Mouse (Mus musculus): ENCODE results near the gene Sae1.
"Not testable (repeated sequence)": the region's sequence is repeated elsewhere in the genome, so short reads cannot be mapped to it uniquely, and the experiment has no call there.

Sae1 gene

DNA sequence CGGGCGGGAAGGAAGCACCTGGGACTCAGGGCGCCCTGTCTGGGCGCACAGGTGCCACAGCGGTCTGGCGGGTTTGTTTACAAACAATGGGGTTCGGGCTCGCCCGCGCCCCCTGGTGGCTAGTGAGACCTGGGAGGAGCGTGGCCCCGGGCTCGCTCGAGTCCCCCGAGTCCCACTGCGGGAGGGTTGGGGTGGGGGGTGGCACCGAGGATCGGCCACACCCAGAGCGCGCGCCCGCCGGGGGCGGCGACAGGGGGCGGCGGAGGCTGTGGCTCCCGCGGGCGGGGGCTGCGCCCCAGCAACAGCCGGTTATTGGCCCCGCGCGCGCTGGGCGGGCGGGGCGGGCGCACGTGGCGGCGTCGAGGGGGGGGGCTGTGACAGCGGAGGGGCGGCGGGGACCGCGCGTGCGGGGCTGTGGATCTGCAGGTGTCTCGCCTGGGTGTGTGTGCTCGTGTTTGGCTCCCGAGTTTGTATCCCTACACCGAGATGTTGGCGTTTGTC is 77.5 kb downstream of the Sae1 start:
- DNase-seq (ENCODE audit: low spot score in 2 of 2): peak; percentile 70 to 84

- DNase-seq (ENCODE audit: low spot score in 2 of 2): peak; percentile 80 to 85
Measured at GRCm38 (mm10) chr7:16309318-16310019, 78.1 kb downstream of the Sae1 start.

DNA sequence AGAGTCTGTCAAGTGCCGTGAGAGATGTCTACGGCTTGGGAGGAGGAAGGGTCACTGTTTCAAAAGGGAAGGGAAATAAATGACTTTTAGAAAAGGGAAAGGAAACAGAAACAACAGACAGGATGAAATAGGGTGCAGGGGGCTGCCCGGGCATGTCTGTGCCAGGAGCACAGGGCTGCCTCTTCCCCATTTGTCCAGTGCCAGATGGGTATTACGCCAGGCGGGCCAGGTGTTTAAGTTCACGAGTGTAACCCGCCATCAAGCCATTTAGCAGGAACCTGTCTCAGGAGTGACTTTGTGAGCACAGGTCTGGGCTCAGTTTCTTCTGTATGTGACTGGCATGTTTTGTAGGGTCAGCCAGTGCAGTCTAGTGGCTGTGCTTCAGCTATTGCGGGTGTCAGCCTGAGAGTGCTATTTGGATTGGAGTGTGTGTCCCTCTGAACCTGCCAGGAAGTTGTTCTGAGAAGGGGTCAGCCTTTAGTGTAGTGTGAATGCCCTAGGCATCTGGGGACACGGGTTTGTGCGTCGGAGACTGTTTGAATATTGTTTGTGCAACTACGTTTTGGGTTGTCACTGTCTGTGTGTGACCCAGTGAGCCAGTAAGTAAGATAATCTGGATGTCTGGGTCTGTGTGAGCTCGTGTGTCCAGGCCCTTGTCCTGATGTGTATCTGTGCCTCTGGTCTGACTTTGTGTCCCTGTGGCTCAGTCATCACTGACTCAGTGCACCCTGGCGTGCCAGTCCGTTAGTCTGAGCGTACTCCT is 78.9 kb downstream of the Sae1 start:
- DNase-seq (ENCODE audit: low spot score in 2 of 2): no peak

DNA sequence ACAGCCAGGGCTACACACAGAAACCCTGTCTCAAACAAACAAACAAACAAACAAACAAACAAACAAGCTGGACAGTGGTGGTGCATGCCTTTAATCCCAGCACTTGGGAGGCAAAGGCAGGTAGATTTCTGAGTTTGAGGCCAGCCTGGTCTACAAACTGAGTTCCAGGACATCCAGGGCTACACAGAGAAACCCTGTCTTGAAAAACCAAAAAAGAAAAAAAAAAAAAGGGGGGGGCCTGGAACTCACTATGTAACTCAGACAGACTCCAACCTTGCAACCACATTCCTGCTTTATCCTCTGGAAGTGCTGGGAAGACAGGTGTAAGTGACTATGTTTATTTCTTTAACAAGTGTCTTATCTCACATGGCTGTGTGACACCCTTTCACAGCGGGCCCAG is 79.5 kb downstream of the Sae1 start, which contains the start of gene Bbc3:
Gene Bbc3, plus strand, starts transcription at position 301 of the 400 bp plus-strand sequence.
- not testable (repeated sequence) for DNase-seq (ENCODE audit: low spot score in 2 of 2)

DNA sequence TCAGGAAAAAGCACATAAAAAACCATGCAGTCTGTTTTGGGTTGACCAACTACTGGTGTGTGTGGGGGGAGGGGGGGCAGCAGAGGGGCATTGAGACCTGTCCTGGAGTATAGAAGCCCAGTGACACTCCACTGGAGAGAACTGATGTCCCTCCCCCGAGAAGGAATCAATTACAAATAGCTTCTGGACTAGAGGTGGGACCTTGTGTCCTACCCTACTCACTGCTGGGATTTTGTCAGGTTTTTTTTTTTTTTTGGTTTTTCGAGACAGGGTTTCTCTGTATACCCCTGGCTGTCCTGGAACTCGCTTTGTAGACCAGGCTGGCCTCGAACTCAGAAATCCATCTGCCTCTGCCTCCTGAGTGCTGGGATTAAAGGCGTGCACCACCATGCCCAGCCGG is 80.5 kb downstream of the Sae1 start:
- DNase-seq (ENCODE audit: low spot score in 2 of 2): not testable (repeated sequence)

DNA sequence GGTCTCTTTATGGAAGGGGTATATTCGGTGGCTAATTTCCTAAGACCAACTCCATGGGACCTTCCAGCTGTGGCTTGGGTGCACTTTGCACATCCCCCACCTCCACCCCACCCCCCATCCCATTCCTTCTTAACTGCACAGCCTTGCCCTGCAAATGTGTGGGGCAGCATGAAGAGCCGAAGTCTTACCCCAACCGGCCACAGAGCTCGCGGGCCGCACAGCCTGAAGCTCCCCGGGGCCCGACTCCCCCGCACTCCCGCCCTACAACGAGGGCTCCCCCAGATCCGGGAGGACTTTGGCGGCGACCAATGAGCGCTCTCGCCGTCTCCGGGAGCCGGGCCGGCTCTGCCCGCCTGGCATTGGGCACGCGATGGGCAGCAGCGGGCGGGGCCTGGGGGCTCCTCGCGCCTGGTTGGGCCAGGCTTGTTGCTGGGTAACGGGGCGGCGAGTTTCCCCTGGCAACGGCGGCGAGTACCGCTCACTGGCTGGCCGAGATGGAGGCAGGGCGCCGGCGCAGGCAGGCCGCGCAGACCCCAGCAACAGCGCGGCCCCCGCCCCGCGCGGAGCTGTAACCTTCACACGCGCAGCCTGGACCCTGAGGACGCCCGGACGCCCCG is 88.1 kb downstream of the Sae1 start:
- DNase-seq (ENCODE audit: low spot score in 2 of 2): peak; percentile 93 to 95

GRCm38 (mm10) chr7:16298927-16299326 is 88.7 kb downstream of the Sae1 start:
- no peak for DNase-seq (ENCODE audit: low spot score in 2 of 2)

GRCm38 (mm10) chr7:16297616-16298015 is 90.0 kb downstream of the Sae1 start:
- no peak for DNase-seq (ENCODE audit: low spot score in 2 of 2)

DNA sequence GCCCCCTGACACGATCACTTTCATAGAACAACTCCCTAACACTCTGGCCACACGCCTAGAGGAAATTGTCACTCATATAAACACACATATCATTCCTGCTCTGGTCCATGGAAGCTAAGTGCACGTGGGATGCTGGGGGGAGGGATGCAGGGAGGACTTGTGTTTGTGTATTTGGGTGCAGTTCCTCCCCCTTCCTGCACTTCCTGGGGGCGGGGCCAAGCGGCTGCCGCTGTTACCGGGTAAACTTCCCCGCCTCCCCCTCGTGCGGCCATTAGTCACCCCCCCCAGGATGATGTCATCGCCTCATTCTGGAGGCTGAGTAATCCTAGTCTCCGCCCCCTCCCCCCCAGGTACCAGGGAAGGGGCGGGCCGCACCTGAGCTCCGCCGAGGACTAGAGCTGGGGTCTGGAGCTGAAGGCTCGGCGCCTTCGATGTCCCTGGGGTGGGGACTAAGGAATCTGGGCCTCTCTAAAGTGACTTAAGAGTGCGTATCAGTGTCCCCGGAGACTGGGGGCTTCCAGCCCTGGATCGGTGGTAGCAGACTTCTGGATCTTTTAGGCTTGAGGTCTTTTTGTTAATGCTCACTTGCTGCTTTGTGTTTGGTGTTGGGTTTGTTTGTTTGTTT is 90.7 kb downstream of the Sae1 start:
- DNase-seq (ENCODE audit: low spot score in 2 of 2): peak; percentile 79 to 85

DNA sequence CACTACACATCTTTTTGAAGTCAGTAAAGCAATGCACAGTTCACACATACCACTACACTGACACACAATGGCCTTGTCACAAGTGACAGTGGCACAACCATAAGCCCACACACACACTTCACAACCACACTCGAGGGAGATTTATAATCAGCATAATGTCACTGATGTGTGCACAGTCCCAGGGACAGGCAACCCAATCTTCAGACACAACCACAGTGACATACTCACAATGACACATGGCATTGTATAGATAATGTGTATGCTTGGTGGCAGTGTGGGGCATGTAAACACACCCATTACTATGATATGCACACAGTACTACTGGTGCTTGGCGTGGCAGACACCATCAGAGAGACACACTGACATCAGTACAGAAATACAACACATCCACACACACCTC is 91.5 kb downstream of the Sae1 start:
- DNase-seq (ENCODE audit: low spot score in 2 of 2): no peak

- peak in 1 of 2 experiments; percentile 75 for DNase-seq (ENCODE audit: low spot score in 2 of 2)
Measured at GRCm38 (mm10) chr7:16295321-16295900, 92.2 kb downstream of the Sae1 start.

DNA sequence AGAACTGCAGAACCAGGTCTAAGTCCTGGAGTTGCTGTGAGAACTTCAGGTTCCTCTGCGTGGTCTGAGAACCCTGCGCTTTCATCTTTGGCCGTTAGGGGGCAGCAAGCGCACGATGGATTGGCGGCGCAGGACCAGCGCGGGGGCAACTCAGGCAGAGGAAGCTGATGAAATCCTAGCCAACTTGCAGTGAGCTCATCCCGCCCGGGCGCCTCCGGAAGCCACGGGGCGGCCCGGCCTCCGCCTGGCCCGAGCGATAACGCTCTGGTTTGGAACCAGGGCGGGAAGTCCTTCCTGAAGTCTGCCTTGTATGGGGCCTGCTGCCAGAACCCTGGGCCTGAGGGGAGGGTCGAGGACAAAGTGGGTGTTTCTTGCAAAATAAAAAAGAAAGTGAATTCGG is 92.8 kb downstream of the Sae1 start:
- DNase-seq (ENCODE audit: low spot score in 2 of 2): peak; percentile 84 to 92

DNA sequence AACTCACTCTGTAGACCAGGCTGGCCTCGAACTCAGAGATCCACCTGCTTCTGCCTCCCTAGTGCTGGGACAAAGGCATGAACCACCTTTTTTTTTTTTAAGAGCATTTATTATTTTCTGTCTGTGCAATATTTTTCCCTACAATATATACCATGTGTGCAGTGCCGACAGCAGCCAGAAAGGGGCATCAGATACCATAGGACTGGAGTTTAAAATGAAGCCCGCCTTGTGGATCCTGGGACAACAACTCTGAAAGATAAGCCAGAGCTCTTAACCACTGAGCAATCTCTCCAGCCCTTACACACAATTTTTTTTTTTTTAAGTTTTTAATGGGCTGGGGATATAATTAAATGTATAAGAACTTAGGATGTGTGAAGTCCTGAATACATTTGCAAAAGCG is 93.3 kb downstream of the Sae1 start:
- no peak for DNase-seq (ENCODE audit: low spot score in 2 of 2)

GRCm38 (mm10) chr7:16287791-16288190 is 99.8 kb downstream of the Sae1 start:
- no peak for DNase-seq (ENCODE audit: low spot score in 2 of 2)

DNA sequence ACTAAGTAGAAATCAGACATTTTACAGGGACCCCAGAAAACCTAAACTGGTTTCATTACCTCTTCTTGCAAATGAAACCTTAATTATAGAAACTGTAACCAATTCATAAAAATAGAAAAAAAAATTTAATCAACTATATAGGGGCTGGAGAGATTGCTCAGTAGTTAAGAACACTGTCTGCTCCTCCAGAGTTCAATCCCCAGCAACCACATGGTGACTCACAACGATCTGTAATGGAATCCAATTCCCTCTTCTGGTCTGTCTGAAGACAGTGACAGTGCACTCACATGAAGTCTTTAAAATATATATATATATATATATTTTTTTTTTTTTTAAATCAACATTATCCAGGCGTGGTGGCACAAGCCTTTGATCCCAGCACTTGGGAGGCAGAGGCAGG is 100.6 kb downstream of the Sae1 start:
- no peak for DNase-seq (ENCODE audit: low spot score in 2 of 2)

GRCm38 (mm10) chr7:16286026-16286961 is 101.3 kb downstream of the Sae1 start, which contains the start of gene Ccdc9:
Gene Ccdc9 (minus strand): TSS chr7:16286795.
- peak; percentile 99 to 100 for DNase-seq (ENCODE audit: low spot score in 2 of 2)

GRCm38 (mm10) chr7:16285450-16286025 is 102.1 kb downstream of the Sae1 start:
- DNase-seq (ENCODE audit: low spot score in 2 of 2): peak; percentile 58 to 67

- no peak for DNase-seq (ENCODE audit: low spot score in 2 of 2)
Measured at GRCm38 (mm10) chr7:16284904-16285303, 102.7 kb downstream of the Sae1 start.

DNA sequence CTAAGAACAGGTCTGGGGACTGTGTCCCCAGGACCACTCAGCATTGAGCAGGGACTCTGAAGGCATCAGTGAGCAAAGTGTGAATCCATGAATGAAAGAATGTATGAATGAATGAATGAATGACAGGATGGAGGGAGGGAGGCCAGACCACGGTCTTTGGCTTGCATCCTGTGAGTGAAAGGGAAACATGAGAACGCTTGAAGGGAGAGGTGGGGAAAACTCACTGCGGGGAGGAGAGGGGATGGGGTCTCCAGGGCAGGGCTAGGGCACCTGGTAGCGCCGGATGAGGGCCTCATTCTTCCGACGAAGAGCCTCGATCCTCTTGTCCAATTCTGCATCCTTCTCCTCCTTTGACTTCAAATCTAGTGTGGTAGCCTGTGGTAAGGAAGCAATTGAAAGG is 103.6 kb downstream of the Sae1 start:
- no peak for DNase-seq (ENCODE audit: low spot score in 2 of 2)

- no peak for DNase-seq (ENCODE audit: low spot score in 2 of 2)
Measured at GRCm38 (mm10) chr7:16282334-16282733, 105.3 kb downstream of the Sae1 start.
